In the genomic region with DNA sequence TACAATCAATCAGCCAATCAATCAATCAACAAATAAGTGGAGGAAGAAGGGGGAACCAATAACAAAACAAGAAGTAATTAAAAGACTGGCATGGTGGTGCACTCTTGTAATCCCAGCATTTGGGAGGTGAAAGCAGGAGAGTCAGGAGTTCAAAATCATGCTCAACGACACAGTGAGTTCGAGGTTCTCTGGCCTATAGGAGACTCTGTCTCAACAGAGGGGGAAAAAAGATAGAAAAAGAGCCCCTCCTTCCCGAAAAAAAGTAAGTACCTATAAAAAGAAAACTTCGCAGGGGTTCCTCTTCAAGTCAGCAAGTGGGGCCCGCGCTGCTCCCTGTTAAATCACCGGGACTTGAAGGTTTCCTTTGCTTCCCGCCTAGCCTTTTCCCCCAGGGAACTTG, we compare ENCODE assay signal across 8 mouse cellular contexts. TPM values are rescaled to one million over a fixed set of nuclear protein-coding genes. Genes with fewer than 3 reads are reported as not detected.
DNase-seq lines count a peak whose midpoint lies in the region; ATAC-seq lines count a peak whose summit lies in the region.

A gene (plus strand): TSS at position 136 of the 400 bp plus-strand sequence.
A gene (minus strand): TSS at position 347 of the 400 bp plus-strand sequence.

- peak within 1 kb of the TSS; percentile 63 for H3K4me3 ChIP-seq in intestine, embryonic 15.5 days (replicated peaks)
- H3K4me3 ChIP-seq in midbrain, embryonic 10.5 days, result peak within 1 kb of the TSS; percentile 76

- no peaks in the 10 kb centered on the region for H3K27me3 ChIP-seq in intestine, embryonic 15.5 days (replicated peaks)
- H3K27me3 ChIP-seq in midbrain, embryonic 10.5 days (ENCODE audit: low read depth, poor library complexity, severe bottlenecking), result no peaks in the 10 kb centered on the region

- peak within 1 kb of the TSS; percentile 64 for H3K27ac ChIP-seq in intestine, embryonic 15.5 days
- peak within 1 kb of the TSS; percentile 88 for H3K27ac ChIP-seq in midbrain, embryonic 10.5 days (replicated peaks)

- no peaks in the 10 kb centered on the region for H3K36me3 ChIP-seq in intestine, embryonic 15.5 days
- 0 out of 2 replicates have a peak, but pooled peaks cover 6% of the 10 kb centered on the region for H3K36me3 ChIP-seq in midbrain, embryonic 10.5 days

- intact Hi-C loops in gastrocnemius, postnatal 14 days (cut with DNase I; ENCODE audit: low total_unique reads), result no loop called here

- no peaks in the 10 kb centered on the region for H3K4me1 ChIP-seq in intestine, embryonic 15.5 days (replicated peaks)
- peaks cover 5% of the 10 kb centered on the region for H3K4me1 ChIP-seq in midbrain, embryonic 10.5 days

- peak within 1 kb of the TSS; percentile 59 for H3K4me2 ChIP-seq in intestine, embryonic 15.5 days (replicated peaks)

- 20% methylated on average over 8 of the region's 8 CpGs for WGBS in intestine, embryonic 15.5 days
- 29% methylated on average over 8 of the region's 8 CpGs for WGBS in midbrain, embryonic 10.5 days

- H3K9ac ChIP-seq in intestine, embryonic 15.5 days, result peak within 1 kb of the TSS; percentile 77

- no peaks in the 10 kb centered on the region for H3K9me3 ChIP-seq in intestine, embryonic 15.5 days
- peaks cover 9% of the 10 kb centered on the region; the same call in 1 of the 2 replicates for H3K9me3 ChIP-seq in midbrain, embryonic 10.5 days (replicated peaks)

- peak; percentile 44 for ATAC-seq in intestine, embryonic 15.5 days

- no peak for DNase-seq in layer of hippocampus, adult 18-20 months (ENCODE audit: low spot score in 2 of 2)
- DNase-seq in layer of hippocampus, adult 9-11 months, result no peak
- DNase-seq in adrenal gland, postnatal 25 days, result no peak
- DNase-seq in gastrocnemius, postnatal 14 days, result no peak
- no peak for DNase-seq in midbrain, embryonic 10.5 days (ENCODE audit: low spot score)
- DNase-seq in spleen, adult 18-20 months, result no peak
- DNase-seq in cerebellum, postnatal 25 days, result no peak

RNA-seq across cellular contexts. Expression of the first gene that starts in this region (rescaled TPM):
- 10 to 100 TPM; 53.5 to 57.9 TPM for total RNA-seq in layer of hippocampus, adult 18-20 months (2021)
- 57.2 and 72.4 TPM in 2 replicates for total RNA-seq in adrenal gland, postnatal 25 days (2021)
- total RNA-seq in gastrocnemius, postnatal 14 days (2021), result 10 to 100 TPM; 36.8 to 38.6 TPM
- 103 and 115 TPM in 2 replicates for polyA plus RNA-seq in intestine, embryonic 15.5 days (2015; fragmentation: Nextera tagmentation; extraction: Ambion mirVana)
- polyA plus RNA-seq in midbrain, embryonic 10.5 days (2016; fragmentation: Nextera tagmentation; extraction: Ambion mirVana), result 131 TPM in 2 replicates

RNA-seq across cellular contexts. Expression of the second gene that starts in this region (rescaled TPM):
- 10 to 100 TPM; 40.8 to 42.6 TPM for total RNA-seq in layer of hippocampus, adult 18-20 months (2021)
- total RNA-seq in adrenal gland, postnatal 25 days (2021), result 44.0 and 51.7 TPM in 2 replicates
- 10 to 100 TPM; 11.3 to 11.7 TPM for total RNA-seq in gastrocnemius, postnatal 14 days (2021)
- polyA plus RNA-seq in intestine, embryonic 15.5 days (2015; fragmentation: Nextera tagmentation; extraction: Ambion mirVana), result 27.2 and 28.6 TPM in 2 replicates
- 30.9 and 32.1 TPM in 2 replicates for polyA plus RNA-seq in midbrain, embryonic 10.5 days (2016; fragmentation: Nextera tagmentation; extraction: Ambion mirVana)
